Mouse (Mus musculus): ENCODE measurements around the gene Galnt10.
A peak's percentile ranks its signal among the peaks of the same experiment; 100 is the strongest.

Galnt10 gene

DNA sequence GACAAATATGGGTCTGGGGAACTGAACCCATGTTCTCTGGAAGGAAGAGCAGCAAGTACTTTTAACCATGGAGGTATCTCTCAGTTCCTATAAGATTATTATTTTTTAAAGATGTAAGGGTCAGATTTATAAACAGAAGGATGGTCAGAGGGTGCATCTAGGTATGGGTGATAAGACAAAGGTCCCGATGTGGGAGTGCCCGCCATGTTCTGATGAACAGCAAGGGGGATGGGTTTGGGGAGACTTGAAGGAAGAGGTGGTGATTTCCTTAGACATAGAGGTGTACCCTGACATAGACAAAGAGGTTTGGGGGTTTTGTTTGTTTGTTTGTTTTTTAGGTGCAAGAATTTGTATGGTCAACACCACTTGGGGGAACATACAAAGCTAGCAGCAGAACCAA is 1.6 kb upstream of the Galnt10 start:
- peak; percentile 2 for DNase-seq

DNA sequence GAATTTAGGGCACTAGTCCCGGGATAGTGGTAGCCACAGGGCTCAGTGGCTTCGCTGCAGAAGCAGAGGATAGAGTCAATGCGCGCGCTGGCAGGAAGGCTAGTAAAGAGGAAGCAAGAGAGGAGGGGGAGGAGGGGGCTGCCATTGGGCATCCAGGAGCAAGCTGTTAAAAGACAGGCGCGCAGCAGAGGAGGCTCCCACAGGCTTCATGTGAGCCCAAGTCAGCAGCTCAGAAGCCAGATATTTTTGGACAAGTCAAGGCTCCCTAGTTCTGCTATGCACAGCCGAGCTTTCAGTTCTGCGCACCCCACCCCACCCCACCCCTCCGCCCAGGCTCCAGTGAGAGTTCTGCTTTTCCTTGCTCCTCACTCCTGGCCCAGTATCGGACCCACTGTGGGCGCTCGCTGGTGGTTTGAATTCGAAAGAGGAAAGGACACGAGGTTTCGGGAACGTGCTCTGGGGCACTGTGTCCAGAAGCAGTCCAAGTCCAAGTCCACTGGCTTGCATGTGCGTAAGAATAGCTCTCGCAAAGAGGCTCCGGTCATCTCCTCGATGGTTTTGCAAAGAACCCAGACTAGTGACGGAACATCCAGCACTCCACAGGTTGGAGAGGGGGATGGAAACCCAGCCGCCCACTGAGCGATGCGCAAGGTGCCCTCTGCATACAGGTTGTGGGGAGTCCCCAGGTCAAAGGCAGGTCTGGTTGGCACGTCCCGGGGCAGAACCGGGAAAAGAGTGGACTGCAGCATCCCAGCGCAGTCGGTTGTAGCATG is 811 bp upstream of the Galnt10 start:
- DNase-seq = peak; percentile 71

- peak; percentile 24 for DNase-seq
Observed at GRCm38 (mm10) chr11:57645847-57646246, 605 bp downstream of the Galnt10 start.

- DNase-seq = peak; percentile 33
Observed at GRCm38 (mm10) chr11:57646416-57646815, 1.2 kb downstream of the Galnt10 start.

GRCm38 (mm10) chr11:57646940-57647339 is 1.7 kb downstream of the Galnt10 start:
- DNase-seq = peak; percentile 13

DNA sequence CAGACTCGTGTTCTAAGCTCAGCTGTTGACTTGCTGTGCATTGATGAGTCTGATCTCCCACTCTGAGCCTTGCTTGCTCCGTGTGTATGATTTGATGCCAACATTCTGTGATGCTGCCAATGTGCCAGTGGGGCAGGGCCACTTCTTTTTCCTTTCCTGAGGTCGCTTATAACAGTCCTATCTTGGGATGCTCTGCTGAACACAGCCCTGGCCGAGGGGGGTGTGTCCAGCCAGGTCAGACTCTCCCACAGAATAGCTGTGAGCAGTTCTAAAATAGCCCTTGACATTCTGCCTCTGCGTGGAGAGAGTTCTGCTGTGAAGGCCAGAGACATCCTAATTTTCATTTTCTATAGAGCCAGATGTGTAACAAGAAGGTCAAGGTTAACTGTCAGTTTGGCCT is 2.2 kb downstream of the Galnt10 start:
- DNase-seq = peak; percentile 9

GRCm38 (mm10) chr11:57648196-57648800 is 3.1 kb downstream of the Galnt10 start:
- DNase-seq = peak; percentile 5

DNA sequence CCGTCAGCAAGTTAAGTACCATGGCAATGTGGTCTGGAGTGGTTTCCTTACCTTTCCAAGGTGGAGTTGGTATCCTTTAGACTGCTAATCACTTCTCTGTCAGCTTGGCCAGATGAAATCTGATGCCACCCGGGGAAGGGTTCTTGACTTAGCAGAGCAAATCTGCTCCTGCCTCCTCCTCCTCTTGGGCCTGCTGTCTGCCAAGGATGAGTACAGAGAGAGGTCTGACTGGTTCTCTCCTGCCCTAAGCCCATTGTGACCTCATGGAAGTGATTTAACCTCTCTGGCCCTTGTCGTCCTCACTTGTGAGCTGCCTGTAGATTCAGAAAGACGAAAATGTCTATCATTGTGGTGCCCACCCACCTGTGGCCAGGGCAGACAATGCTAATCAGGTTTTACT is 4.0 kb downstream of the Galnt10 start:
- peak; percentile 5 for DNase-seq

GRCm38 (mm10) chr11:57649671-57650070 is 4.4 kb downstream of the Galnt10 start:
- DNase-seq = peak; percentile 2

- DNase-seq = peak; percentile 27
Observed at GRCm38 (mm10) chr11:57650867-57651266, 5.6 kb downstream of the Galnt10 start.

DNA sequence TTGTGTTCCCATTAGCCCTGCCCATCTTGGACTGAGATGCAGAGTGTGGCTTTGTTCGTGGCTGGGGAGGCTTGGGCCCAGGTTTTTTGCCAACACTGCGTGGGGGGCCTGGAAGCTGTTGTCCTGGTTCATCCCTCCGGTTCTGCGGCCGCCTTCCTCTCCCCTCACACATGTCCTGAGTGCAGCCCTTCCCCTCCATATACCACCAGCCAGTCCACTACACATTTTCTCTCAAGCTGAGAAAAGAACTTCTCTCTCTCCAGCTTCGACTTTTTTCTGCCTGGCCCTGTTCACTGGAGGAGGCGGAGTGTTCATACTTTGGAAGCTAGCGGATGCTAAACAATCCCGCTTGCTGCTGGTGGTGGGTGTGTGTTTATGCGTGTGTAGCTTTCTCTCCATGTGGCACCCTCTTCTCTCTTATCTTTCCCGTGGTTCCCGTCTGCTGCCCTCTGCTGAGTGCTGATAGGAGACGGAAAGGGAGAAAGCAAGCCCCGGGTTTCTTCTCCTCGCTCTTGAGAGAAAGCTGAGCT is 6.1 kb downstream of the Galnt10 start:
- DNase-seq = peak; percentile 8

GRCm38 (mm10) chr11:57652206-57652922 is 7.1 kb downstream of the Galnt10 start:
- peak; percentile 8 for DNase-seq

DNA sequence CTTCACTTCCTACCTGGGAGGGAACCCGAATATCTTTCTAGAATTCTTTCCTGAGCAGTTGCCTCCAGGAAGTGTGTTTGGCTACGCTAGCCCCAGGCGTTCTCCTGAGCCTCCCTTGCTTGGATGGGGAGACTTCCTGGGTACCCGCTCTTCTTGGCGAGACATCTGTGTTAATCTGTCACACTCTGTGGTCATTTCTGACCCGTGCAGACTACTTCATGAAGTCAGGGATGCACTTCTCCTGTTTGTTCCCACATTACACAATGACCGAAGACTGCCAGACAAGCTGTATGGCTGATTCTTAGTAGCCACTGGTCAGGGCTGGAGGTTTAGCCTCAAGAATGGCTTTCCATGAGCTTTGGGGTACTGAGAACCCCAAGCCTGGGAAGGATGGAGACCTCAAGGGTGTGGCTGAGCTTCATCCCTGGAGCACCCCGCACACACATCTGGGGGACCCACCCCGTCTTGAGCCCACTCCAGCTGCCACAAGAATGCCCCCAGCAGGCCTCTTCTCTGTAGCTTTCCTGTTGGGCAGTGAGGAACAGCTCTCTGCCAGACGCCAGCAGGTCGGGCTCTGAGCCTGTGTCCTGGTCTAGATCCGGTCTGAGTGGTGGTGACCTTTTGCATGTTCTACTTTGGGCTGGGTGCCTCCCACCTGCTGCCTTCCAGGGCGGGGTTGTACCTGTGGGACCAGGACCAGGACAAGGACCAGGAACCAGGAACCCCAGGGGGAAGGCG is 7.8 kb downstream of the Galnt10 start:
- peak; percentile 15 for DNase-seq

- peak; percentile 5 for DNase-seq
Observed at GRCm38 (mm10) chr11:57653796-57654195, 8.6 kb downstream of the Galnt10 start.

- DNase-seq = peak; percentile 7
Observed at GRCm38 (mm10) chr11:57654386-57654785, 9.1 kb downstream of the Galnt10 start.

DNA sequence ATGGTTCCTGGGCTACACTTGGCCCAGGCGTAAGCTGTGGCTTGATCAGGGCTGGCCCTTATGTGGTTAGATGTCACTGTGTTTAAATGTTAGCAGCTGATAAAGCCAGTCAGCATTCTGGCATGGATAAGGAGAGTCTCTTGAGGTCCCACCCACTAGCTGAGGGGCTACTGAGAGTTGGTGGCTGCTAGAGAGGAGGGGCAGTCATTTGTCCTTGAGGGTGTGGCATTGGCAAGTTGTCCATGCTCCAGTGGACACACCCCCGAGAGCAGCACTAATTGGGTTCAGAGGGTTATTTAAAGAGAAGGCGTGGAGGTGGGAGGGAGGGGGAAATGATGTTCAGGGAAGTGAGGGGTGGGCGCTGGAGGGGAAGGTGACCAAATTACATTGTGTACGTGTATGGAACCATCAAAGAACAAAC is 9.7 kb downstream of the Galnt10 start:
- peak; percentile 7 for DNase-seq

- peak; percentile 26 for DNase-seq
Observed at GRCm38 (mm10) chr11:57655669-57656325, 10.6 kb downstream of the Galnt10 start.

- peak; percentile 6 for DNase-seq
Observed at GRCm38 (mm10) chr11:57656602-57657275, 11.5 kb downstream of the Galnt10 start.

DNA sequence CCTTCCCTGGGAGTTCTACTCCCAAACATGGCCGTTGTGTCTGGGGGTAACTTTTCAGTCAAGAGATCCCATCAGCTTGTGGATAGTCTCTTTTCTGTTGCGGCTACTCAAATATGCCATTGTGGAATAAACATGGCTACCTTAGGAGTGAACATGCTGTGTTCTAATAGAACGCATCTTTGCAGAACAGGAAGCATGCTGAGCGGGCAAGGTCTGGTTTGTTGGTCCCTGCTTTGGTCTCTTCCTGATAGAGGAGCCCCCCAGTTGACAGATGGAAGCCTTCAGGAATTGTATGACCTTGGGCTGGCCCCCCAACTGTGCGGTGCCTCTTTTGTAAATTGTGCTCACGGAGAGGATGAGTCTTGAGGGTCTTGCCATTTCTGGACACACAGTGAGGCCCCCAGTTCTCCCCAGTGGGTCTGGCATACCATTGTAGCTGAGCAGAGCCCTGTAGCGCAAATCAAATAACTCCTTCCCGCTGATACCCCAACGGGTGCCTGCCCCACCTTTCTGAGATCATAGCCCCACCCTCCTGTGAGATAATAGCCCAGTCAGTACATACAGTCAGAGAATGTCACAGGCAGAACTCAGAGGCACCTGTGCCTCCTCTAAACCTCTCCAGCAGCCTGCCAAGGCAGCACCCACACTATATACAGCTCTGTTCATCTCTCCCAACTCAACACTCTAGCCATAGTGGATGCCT is 12.3 kb downstream of the Galnt10 start:
- DNase-seq = peak; percentile 11

DNA sequence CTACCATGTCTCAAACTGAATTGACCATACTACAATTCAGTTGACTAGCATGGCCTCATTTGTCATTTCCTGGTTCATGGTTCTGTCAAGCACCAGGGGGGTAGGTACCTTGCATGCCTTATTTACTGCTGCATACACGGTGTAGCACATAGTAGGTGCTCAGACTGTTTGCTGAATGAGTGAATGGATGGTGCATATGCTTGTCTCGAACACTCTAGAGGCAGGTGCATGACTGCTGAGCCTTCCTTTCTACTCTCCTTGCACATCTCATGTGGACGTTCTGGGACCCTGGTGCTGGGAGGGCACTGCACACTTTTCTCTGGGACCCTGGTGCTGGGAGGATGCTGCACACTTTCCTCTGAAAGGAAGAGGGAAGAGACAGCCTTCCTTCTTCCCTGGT is 13.0 kb downstream of the Galnt10 start:
- peak; percentile 3 for DNase-seq

- peak; percentile 4 for DNase-seq
Observed at GRCm38 (mm10) chr11:57658751-57659150, 13.5 kb downstream of the Galnt10 start.

Measured in thymus, postnatal 4 days (tissue).